23 mouse cellular contexts compared by ENCODE assay signal in the genomic region with DNA sequence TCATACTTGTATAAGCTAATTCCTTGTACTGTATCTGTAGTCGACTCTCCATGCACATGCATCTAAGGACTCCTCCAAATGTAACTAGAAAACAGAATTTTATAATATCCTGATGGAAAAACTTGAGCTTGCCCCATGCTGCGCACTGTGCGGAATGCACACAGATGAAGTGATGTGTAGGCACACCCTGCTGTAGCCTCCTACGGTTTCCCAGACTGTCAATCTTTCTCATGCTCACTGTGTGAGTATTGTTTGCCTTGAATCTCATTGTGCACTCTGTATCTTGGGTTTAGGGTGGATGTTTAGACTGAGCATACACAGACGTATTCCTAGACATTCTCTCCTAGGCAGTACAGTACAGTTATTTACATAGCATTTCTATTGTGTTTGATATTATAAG.
DNase-seq lines count a peak whose midpoint lies in the region; ATAC-seq and TF ChIP-seq lines count a peak whose summit lies in the region.
"Had no signal": no experiment of that assay in that cellular context is flagged by ENCODE, and none has a peak within 500 bp of the region (broad histone marks: within the 10 kb centered on the region; RNA-seq: fewer than 3 reads in every experiment).

No protein-coding gene starts in this region.

- peak; percentile 43; the same call in 1 of the 2 replicates for ATAC-seq in forebrain, postnatal 0 days
- no peak for ATAC-seq in forebrain, embryonic 13.5 days
- ATAC-seq: intestine, postnatal 0 days; Patski had no signal

- no peak overlapping the region for H3K27ac ChIP-seq in forebrain, postnatal 0 days (ENCODE audit: low read depth, low read length)
- no peak overlapping the region for H3K27ac ChIP-seq in forebrain, embryonic 13.5 days
- H3K27ac ChIP-seq: embryonic facial prominence, embryonic 12.5 days; embryonic facial prominence, embryonic 15.5 days; forebrain, embryonic 12.5 days; gastrocnemius, adult 2 months; hindbrain, embryonic 12.5 days had no signal

- H3K9me3 ChIP-seq in forebrain, postnatal 0 days (ENCODE audit: low read length) = no peaks in the 10 kb centered on the region
- H3K9me3 ChIP-seq in forebrain, embryonic 13.5 days (replicated peaks) = no peaks in the 10 kb centered on the region
- H3K9me3 ChIP-seq: embryonic facial prominence, embryonic 12.5 days; embryonic facial prominence, embryonic 15.5 days; forebrain, embryonic 12.5 days; hindbrain, embryonic 12.5 days; hindbrain, embryonic 15.5 days had no signal

- H3K9ac ChIP-seq in forebrain, postnatal 0 days = no peak overlapping the region
- no peak overlapping the region for H3K9ac ChIP-seq in forebrain, embryonic 13.5 days
- H3K9ac ChIP-seq: embryonic facial prominence, embryonic 12.5 days; embryonic facial prominence, embryonic 15.5 days; forebrain, embryonic 12.5 days; hindbrain, embryonic 12.5 days; hindbrain, embryonic 15.5 days had no signal

- no peaks in the 10 kb centered on the region for H3K36me3 ChIP-seq in forebrain, postnatal 0 days (ENCODE audit: insufficient read depth)
- no peaks in the 10 kb centered on the region for H3K36me3 ChIP-seq in forebrain, embryonic 13.5 days (ENCODE audit: poor library complexity, severe bottlenecking)
- H3K36me3 ChIP-seq: embryonic facial prominence, embryonic 12.5 days; embryonic facial prominence, embryonic 15.5 days; forebrain, embryonic 12.5 days; G1E; hindbrain, embryonic 12.5 days; hindbrain, embryonic 15.5 days had no signal

- H3K4me1 ChIP-seq in forebrain, postnatal 0 days (ENCODE audit: insufficient read depth) = peaks cover 7% of the 10 kb centered on the region; the same call in 1 of the 2 replicates
- H3K4me1 ChIP-seq in forebrain, embryonic 13.5 days = peaks cover 16% of the 10 kb centered on the region
- H3K4me1 ChIP-seq: embryonic facial prominence, embryonic 12.5 days; embryonic facial prominence, embryonic 15.5 days had no signal

- no peak for TF ChIP-seq CTCF in forebrain, postnatal 0 days (IDR thresholded peaks at IDR 0.05; ENCODE audit: low read depth)

- no peaks in the 10 kb centered on the region for H3K27me3 ChIP-seq in forebrain, postnatal 0 days (ENCODE audit: insufficient read depth, low read length)
- H3K27me3 ChIP-seq in forebrain, embryonic 13.5 days = no peaks in the 10 kb centered on the region
- H3K27me3 ChIP-seq: CH12.LX; embryonic facial prominence, embryonic 12.5 days; embryonic facial prominence, embryonic 15.5 days; forebrain, embryonic 12.5 days; hindbrain, embryonic 12.5 days; hindbrain, embryonic 15.5 days; Patski had no signal

- no peak overlapping the region for H3K4me3 ChIP-seq in forebrain, postnatal 0 days (ENCODE audit: low read depth, low read length)
- H3K4me3 ChIP-seq in forebrain, embryonic 13.5 days = no peak overlapping the region
- H3K4me3 ChIP-seq: embryonic facial prominence, embryonic 12.5 days; embryonic facial prominence, embryonic 15.5 days; forebrain, embryonic 12.5 days; gastrocnemius, adult 2 months; hindbrain, embryonic 12.5 days; hindbrain, embryonic 15.5 days had no signal

- WGBS in forebrain, postnatal 0 days = 64% methylated on average over 5 of the region's 5 CpGs
- whole genome bisulfite sequencing in forebrain, embryonic 13.5 days = 66% methylated on average over 5 of the region's 5 CpGs

- H3K4me2 ChIP-seq in forebrain, postnatal 0 days (ENCODE audit: low read depth) = no peak overlapping the region
- H3K4me2 ChIP-seq in forebrain, embryonic 13.5 days = no peak overlapping the region
- H3K4me2 ChIP-seq: embryonic facial prominence, embryonic 12.5 days; embryonic facial prominence, embryonic 15.5 days; forebrain, embryonic 12.5 days; heart, embryonic 11.5 days; hindbrain, embryonic 12.5 days; hindbrain, embryonic 15.5 days had no signal

- DNase-seq in forebrain, postnatal 0 days = no peak
- DNase-seq in layer of hippocampus, adult 9-11 months = peak; percentile 17
- no peak for DNase-seq in layer of hippocampus, postnatal 25 days (ENCODE audit: extremely low spot score in 1 of 2, low spot score in 1 of 2)
- peak; percentile 54 for DNase-seq in brain, adult 2 months (ENCODE audit: low read depth, low spot score)
- DNase-seq in adrenal gland, postnatal 14 days = no peak
- DNase-seq: adrenal gland, postnatal 10 days; B cell, adult 2 months; cerebellum, adult 18-20 months; cerebellum, adult 9-10 months; cerebellum, postnatal 14 days; gastrocnemius, adult 2 months; gastrocnemius, postnatal 14 days had no signal

Comparison
In these comparisons a context has a peak if more than half of its experiments do, and no peak if none do; other contexts are left out.
1. DNase-seq: peak in layer of hippocampus, adult 9-11 months (single experiment) and brain, adult 2 months (single experiment); none in forebrain, postnatal 0 days (single experiment), layer of hippocampus, postnatal 25 days (0 of 2) and adrenal gland, postnatal 14 days (single experiment).